Mouse (Mus musculus): ENCODE results near the gene Nceh1.

- TF ChIP-seq CTCF (IDR thresholded peaks at IDR 0.05) (no peak), EP300 (IDR thresholded peaks at IDR 0.05) (no peak)
Observed at GRCm38 (mm10) chr3:27300451-27300850, 117.7 kb downstream of the Nceh1 start.
